Mouse (Mus musculus) myocyte (in vitro differentiated cells): ENCODE measurements around the gene Gm47289. TPM values are rescaled to one million over a fixed set of nuclear protein-coding genes. Genes with fewer than 3 reads are reported as not detected.
A peak's percentile ranks its signal among the peaks of the same experiment; 100 is the strongest.

Experiments used
- H3K27me3 ChIP-seq: one replicate; pipeline ENCODE4 v1.6.1; 2011; ENCODE audit not compliant: control insufficient read depth, insufficient read depth, insufficient read length
- H3K36me3 ChIP-seq: one replicate; pipeline ENCODE4 v1.6.1; 2011; ENCODE audit not compliant: control insufficient read depth, insufficient read depth
- H3K4me2 ChIP-seq: one replicate; pipeline ENCODE4 v1.6.1; 2011; ENCODE audit warnings: low read depth, control low read depth
- H3K4me3 ChIP-seq: one replicate; pipeline ENCODE4 v1.5.1; 2011; ENCODE audit warnings: mild to moderate bottlenecking, control low read depth, moderate library complexity
- H3K79me2 ChIP-seq: one replicate; pipeline ENCODE4 v1.6.1; 2011; ENCODE audit not compliant: control insufficient read depth, insufficient read depth
- H3ac ChIP-seq: one replicate; pipeline ENCODE4 v1.6.1; 2011; ENCODE audit not compliant: control insufficient read depth, insufficient read length
- CEBPB ChIP-seq: IDR thresholded peaks from 2 replicates; pipeline ENCODE4 v1.6.1; 2011; ENCODE audit warnings: mild to moderate bottlenecking, moderate library complexity; ENCODE audit not compliant: poor library complexity, insufficient read depth, severe bottlenecking
- E2F4 ChIP-seq: IDR thresholded peaks from one replicate; pipeline ENCODE4 v1.6.1; 2011; ENCODE audit warnings: mild to moderate bottlenecking, control low read depth, moderate library complexity; ENCODE audit not compliant: insufficient read depth
- MAX ChIP-seq: IDR thresholded peaks from one replicate; pipeline ENCODE4 v1.6.1; 2011; ENCODE audit warnings: low read depth, mild to moderate bottlenecking, control low read depth
- MYOD1 ChIP-seq, 3 experiments: IDR thresholded peaks; one replicate each; pipeline ENCODE4 v1.6.1; 2011; ENCODE audit warnings: control low read depth in 2 of 3, low read depth in 2 of 3, mild to moderate bottlenecking in 2 of 3, moderate library complexity in 1 of 3; ENCODE audit not compliant: insufficient read length in 2 of 3, control insufficient read depth in 1 of 3
- MYOG ChIP-seq, 3 experiments: IDR thresholded peaks; one replicate each; pipeline ENCODE4 v1.6.1; 2011; ENCODE audit warnings: control low read depth in 2 of 3, low read depth in 2 of 3, mild to moderate bottlenecking in 2 of 3; ENCODE audit not compliant: insufficient read length in 2 of 3, control insufficient read depth in 1 of 3, insufficient read depth in 1 of 3
- POLR2A ChIP-seq: IDR thresholded peaks from one replicate; pipeline ENCODE4 v1.6.1; 2011; ENCODE audit warnings: low read depth, mild to moderate bottlenecking, control low read depth, moderate library complexity; ENCODE audit not compliant: insufficient read length
- POLR2AphosphoS2 ChIP-seq: IDR thresholded peaks from one replicate; pipeline ENCODE4 v1.6.1; 2011; ENCODE audit warnings: low read depth, control low read depth; ENCODE audit not compliant: insufficient read length
- REST ChIP-seq: IDR thresholded peaks from one replicate; pipeline ENCODE4 v1.6.1; 2011; ENCODE audit warnings: mild to moderate bottlenecking, control low read depth, moderate library complexity; ENCODE audit not compliant: insufficient read depth, insufficient read length
- SRF ChIP-seq: IDR thresholded peaks from one replicate; pipeline ENCODE4 v1.6.1; 2011; ENCODE audit warnings: low read depth; ENCODE audit not compliant: control insufficient read depth, insufficient read length
- TCF12 ChIP-seq: IDR thresholded peaks from one replicate; pipeline ENCODE4 v1.6.1; 2011; ENCODE audit warnings: mild to moderate bottlenecking, control low read depth; ENCODE audit not compliant: poor library complexity, insufficient read depth, severe bottlenecking
- TCF3 ChIP-seq: IDR thresholded peaks from one replicate; pipeline ENCODE4 v1.6.1; 2011; ENCODE audit warnings: low read depth, control low read depth; ENCODE audit not compliant: insufficient read length
- USF1 ChIP-seq: IDR thresholded peaks from one replicate; pipeline ENCODE4 v1.6.1; 2011; ENCODE audit warnings: low read depth, mild to moderate bottlenecking, control low read depth, moderate library complexity
- polyA plus RNA-seq: library from polyadenylated mRNA; unstranded; fragments of >200 nt; fragmentation: generic; extraction: Trizol; gene quantifications from one replicate; pipeline ENCODE4 v1.2.1, GENCODE M21; 2012; ENCODE audit warnings: missing spikeins

The Gm47289 gene
- polyA plus RNA-seq, 1 experiment, result not detected

- Histone ChIP-seq H3K4me3 (no peak within 1 kb of the TSS), H3K4me2 (peak within 1 kb of the TSS; percentile 30), H3K36me3 (no peaks in the 10 kb centered on the region), H3ac (no peak within 1 kb of the TSS), H3K27me3 (peaks cover 73% of the 10 kb centered on the region), H3K79me2 (no peaks in the 10 kb centered on the region)
- TF ChIP-seq POLR2A (no peak), MYOG (IDR thresholded peaks at IDR 0.05; ENCODE audit: control insufficient read depth in 1 of 3, insufficient read depth in 1 of 3, insufficient read length in 2 of 3, low read depth in 2 of 3) (no peak), USF1 (no peak), MAX (no peak), TCF12 (no peak), POLR2AphosphoS2 (no peak), TCF3 (no peak), CEBPB (no peak), E2F4 (no peak), SRF (no peak), MYOD1 (IDR thresholded peaks at IDR 0.05; ENCODE audit: control insufficient read depth in 1 of 3, insufficient read length in 2 of 3, low read depth in 2 of 3) (no peak), REST (no peak)
These were observed 2.4 kb upstream of the Gm47289 start, which contains the start of gene Acaa1b for GRCm38 (mm10) chr9:119156278-119157201. Acaa1b (minus strand) TSS chr9:119157093.

GRCm38 (mm10) chr9:119160689-119161088 lies 1.7 kb downstream of the Gm47289 start:
- Histone ChIP-seq H3K79me2 (no peaks in the 10 kb centered on the region), H3K4me3 (no peak overlapping the region), H3ac (no peak overlapping the region), H3K4me2 (no peak overlapping the region), H3K36me3 (no peaks in the 10 kb centered on the region), H3K27me3 (peaks cover 49% of the 10 kb centered on the region)
- no peak for TF ChIP-seq TCF12
- TF ChIP-seq MYOD1 (IDR thresholded peaks at IDR 0.05; ENCODE audit: control insufficient read depth in 1 of 3, insufficient read length in 2 of 3, low read depth in 2 of 3), result no peak
- TF ChIP-seq CEBPB, result no peak
- no peak for TF ChIP-seq TCF3
- no peak for TF ChIP-seq POLR2AphosphoS2
- TF ChIP-seq USF1, result no peak
- no peak for TF ChIP-seq E2F4
- TF ChIP-seq SRF, result no peak
- no peak for TF ChIP-seq REST
- no peak for TF ChIP-seq MAX
- TF ChIP-seq MYOG (IDR thresholded peaks at IDR 0.05; ENCODE audit: control insufficient read depth in 1 of 3, insufficient read depth in 1 of 3, insufficient read length in 2 of 3, low read depth in 2 of 3), result no peak
- no peak for TF ChIP-seq POLR2A

GRCm38 (mm10) chr9:119164743-119165142 lies 5.8 kb downstream of the Gm47289 start:
- H3K4me3 ChIP-seq, result no peak overlapping the region
- H3K79me2 ChIP-seq, result no peaks in the 10 kb centered on the region
- no peak overlapping the region for H3ac ChIP-seq
- no peak for TF ChIP-seq CEBPB
- peaks cover 19% of the 10 kb centered on the region for H3K27me3 ChIP-seq
- H3K36me3 ChIP-seq, result no peaks in the 10 kb centered on the region
- H3K4me2 ChIP-seq, result no peak overlapping the region

- no peak for TF ChIP-seq TCF12
- TF ChIP-seq E2F4, result no peak
- TF ChIP-seq MYOD1 (IDR thresholded peaks at IDR 0.05; ENCODE audit: control insufficient read depth in 1 of 3, insufficient read length in 2 of 3, low read depth in 2 of 3), result no peak
- TF ChIP-seq SRF, result no peak
- TF ChIP-seq REST, result no peak
- no peak for TF ChIP-seq USF1
- no peak for TF ChIP-seq TCF3
- TF ChIP-seq MYOG (IDR thresholded peaks at IDR 0.05; ENCODE audit: control insufficient read depth in 1 of 3, insufficient read depth in 1 of 3, insufficient read length in 2 of 3, low read depth in 2 of 3), result no peak
- no peak for TF ChIP-seq MAX
- no peak for TF ChIP-seq POLR2AphosphoS2
- TF ChIP-seq POLR2A, result no peak
- TF ChIP-seq CEBPB, result no peak
- H3K4me3 ChIP-seq, result no peak overlapping the region
- no peak overlapping the region for H3K4me2 ChIP-seq
- H3ac ChIP-seq, result no peak overlapping the region
- peaks cover 27% of the 10 kb centered on the region for H3K27me3 ChIP-seq
- H3K36me3 ChIP-seq, result no peaks in the 10 kb centered on the region
- H3K79me2 ChIP-seq, result no peaks in the 10 kb centered on the region
These were observed 6.6 kb downstream of the Gm47289 start for GRCm38 (mm10) chr9:119165548-119165947.

GRCm38 (mm10) chr9:119167608-119168007 lies 8.6 kb downstream of the Gm47289 start:
- H3K27me3 ChIP-seq, result peaks cover 40% of the 10 kb centered on the region
- H3K4me2 ChIP-seq, result no peak overlapping the region
- no peaks in the 10 kb centered on the region for H3K79me2 ChIP-seq
- H3ac ChIP-seq, result no peak overlapping the region
- no peak overlapping the region for H3K4me3 ChIP-seq
- no peaks in the 10 kb centered on the region for H3K36me3 ChIP-seq
- no peak for TF ChIP-seq MYOD1 (IDR thresholded peaks at IDR 0.05; ENCODE audit: control insufficient read depth in 1 of 3, insufficient read length in 2 of 3, low read depth in 2 of 3)
- TF ChIP-seq E2F4, result no peak
- no peak for TF ChIP-seq TCF3
- no peak for TF ChIP-seq POLR2AphosphoS2
- TF ChIP-seq REST, result no peak
